Mouse (Mus musculus): ENCODE results near the gene Smarcc1. TPM values are rescaled to one million over a fixed set of nuclear protein-coding genes. Genes with fewer than 3 reads are reported as not detected.

Smarcc1 gene
- polyA plus RNA-seq, 1 experiment from 2014 or later = 80.0 TPM

DNA sequence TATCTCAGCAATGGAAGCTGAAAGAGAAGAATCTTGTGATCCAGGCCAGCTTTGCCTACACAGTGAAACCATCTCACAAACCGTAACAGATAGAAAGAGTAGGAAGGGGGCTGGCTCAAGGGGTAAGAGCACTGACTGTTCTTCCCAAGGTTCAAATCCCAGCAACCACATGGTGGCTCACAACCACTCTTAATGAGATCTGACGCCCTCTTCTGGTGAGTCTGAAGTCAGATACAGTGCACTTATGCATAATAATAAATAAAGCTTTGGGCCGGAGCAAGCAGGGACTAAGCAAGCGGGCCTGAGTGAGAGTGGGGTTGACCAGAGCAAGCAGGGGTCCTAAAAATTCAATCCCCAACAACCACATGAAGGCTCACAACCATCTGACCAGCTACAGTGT, 24.2 kb upstream of the Smarcc1 start:
- no peak overlapping the region for H3K4me3 ChIP-seq (ENCODE audit: low read depth, low read length)
- no peak for ATAC-seq
- no peaks in the 10 kb centered on the region for H3K4me1 ChIP-seq (ENCODE audit: control insufficient read depth, insufficient read depth, low read length)
- WGBS = 85% methylated on average over 4 of the region's 4 CpGs
- no peak overlapping the region for H3K27ac ChIP-seq (ENCODE audit: low read length)
- H3K27me3 ChIP-seq (ENCODE audit: control insufficient read depth, insufficient read depth, low read depth, low read length) = no peaks in the 10 kb centered on the region
- H3K4me2 ChIP-seq (ENCODE audit: low read length) = no peak overlapping the region
- peaks cover 75% of the 10 kb centered on the region for H3K36me3 ChIP-seq (ENCODE audit: control insufficient read depth, insufficient read depth, low read length)
- H3K9me3 ChIP-seq (replicated peaks; ENCODE audit: control insufficient read depth, low read length, poor library complexity, severe bottlenecking) = no peaks in the 10 kb centered on the region
- H3K9ac ChIP-seq (ENCODE audit: low read depth, low read length) = no peak overlapping the region

DNA sequence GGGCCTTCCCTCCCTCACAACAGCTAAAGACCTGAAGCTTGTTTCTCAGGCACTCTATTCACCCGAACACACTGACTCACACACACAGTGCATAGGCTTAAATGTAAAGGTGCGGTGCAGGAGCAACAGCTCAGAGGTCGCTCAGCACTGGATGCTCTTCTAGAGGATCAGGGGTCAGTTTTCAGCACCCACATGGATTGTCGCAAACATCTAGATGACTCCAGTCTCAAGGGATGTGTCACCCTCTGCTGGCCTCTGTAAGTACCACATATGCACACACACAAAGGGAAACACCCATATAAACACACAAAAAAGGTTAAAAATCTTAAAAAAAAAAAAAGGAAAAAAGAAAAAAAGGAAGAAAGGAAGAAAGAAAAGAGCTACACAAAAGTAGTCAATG, 22.7 kb upstream of the Smarcc1 start:
- Histone ChIP-seq H3K4me2 (ENCODE audit: low read length) (no peak overlapping the region), H3K4me1 (ENCODE audit: control insufficient read depth, insufficient read depth, low read length) (no peaks in the 10 kb centered on the region), H3K36me3 (ENCODE audit: control insufficient read depth, insufficient read depth, low read length) (peaks cover 67% of the 10 kb centered on the region), H3K4me3 (ENCODE audit: low read depth, low read length) (no peak overlapping the region), H3K27ac (ENCODE audit: low read length) (no peak overlapping the region), H3K9ac (ENCODE audit: low read depth, low read length) (no peak overlapping the region), H3K27me3 (ENCODE audit: control insufficient read depth, insufficient read depth, low read depth, low read length) (no peaks in the 10 kb centered on the region), H3K9me3 (replicated peaks; ENCODE audit: control insufficient read depth, low read length, poor library complexity, severe bottlenecking) (no peaks in the 10 kb centered on the region)
- ATAC-seq = no peak
- 96% methylated on average over 4 of the region's 4 CpGs for WGBS

DNA sequence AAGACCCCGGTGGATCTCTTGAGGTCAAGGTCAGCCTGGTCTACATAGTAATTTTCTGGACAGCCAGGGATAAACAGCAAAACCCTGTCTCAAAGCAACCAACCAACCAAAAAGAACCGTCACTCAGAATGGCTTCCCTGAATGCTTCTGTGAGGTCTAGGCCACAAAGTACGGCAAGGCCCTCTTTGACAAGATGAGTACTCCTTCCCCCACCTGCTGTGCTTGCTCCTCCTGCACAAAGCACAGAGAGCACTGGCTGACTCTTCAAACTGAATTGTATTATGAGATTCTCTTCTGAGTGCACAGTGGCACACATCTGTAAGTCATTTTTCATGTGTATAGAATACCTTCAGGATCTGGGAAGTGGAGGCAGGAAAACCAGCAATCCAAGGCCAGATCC, 19.7 kb upstream of the Smarcc1 start:
- Histone ChIP-seq H3K27ac (ENCODE audit: low read length) (no peak overlapping the region), H3K4me3 (ENCODE audit: low read depth, low read length) (no peak overlapping the region), H3K9me3 (replicated peaks; ENCODE audit: control insufficient read depth, low read length, poor library complexity, severe bottlenecking) (no peaks in the 10 kb centered on the region), H3K9ac (ENCODE audit: low read depth, low read length) (no peak overlapping the region), H3K4me2 (ENCODE audit: low read length) (no peak overlapping the region), H3K4me1 (ENCODE audit: control insufficient read depth, insufficient read depth, low read length) (peaks cover 9% of the 10 kb centered on the region), H3K27me3 (ENCODE audit: control insufficient read depth, insufficient read depth, low read depth, low read length) (no peaks in the 10 kb centered on the region), H3K36me3 (ENCODE audit: control insufficient read depth, insufficient read depth, low read length) (peaks cover 45% of the 10 kb centered on the region)
- 80% methylated on average over 3 of the region's 3 CpGs for WGBS
- ATAC-seq = no peak

DNA sequence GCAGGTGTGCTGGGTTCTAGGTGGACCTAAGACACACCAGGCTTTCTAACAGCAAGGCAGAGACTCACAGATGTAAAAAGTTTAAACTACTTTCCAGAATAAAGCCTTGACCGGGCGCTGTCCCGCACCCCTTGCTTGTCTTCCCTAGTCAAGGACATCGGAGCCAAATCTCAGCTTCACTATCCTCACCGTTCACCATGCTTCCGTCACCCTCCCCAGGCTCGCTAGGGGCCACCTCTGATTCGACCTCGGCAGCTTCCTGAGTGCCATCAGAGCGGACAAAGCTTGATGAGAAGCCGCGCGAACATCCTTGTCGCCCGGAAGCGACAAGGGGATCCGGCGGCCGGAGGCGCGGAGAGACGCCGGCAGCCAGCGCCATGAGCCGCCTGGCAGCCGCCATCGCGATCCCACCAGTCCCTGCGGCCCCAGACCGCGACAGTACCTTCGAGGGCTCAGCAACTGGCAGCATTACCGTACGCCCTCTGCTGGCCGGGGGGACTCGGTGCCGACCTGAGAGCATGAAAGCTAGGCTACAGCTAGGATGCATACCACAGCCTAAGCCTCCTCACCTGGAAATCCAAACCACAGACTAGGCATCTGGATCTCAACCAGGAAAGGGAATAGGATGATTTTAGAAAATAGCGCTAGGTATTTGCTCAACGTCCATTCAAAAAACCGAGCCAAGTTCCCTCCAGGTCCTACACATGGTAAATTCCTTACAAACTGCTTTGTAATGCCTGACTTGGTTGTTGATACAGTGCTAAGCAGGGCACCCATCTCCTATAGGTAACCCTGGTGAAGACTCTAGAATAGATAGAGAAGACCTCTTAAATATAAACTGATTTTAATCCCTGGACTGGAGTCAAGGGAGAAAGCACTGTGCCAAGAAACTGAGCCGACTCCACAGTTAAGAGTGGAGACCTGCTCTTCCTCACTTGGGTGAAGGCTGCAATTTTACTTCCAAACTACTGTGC, 16.6 kb upstream of the Smarcc1 start:
- H3K36me3 ChIP-seq (ENCODE audit: control insufficient read depth, insufficient read depth, low read length) = peaks cover 38% of the 10 kb centered on the region
- H3K4me3 ChIP-seq (ENCODE audit: low read depth, low read length) = peak overlapping the region; percentile 55
- H3K27ac ChIP-seq (ENCODE audit: low read length) = no peak overlapping the region
- no peaks in the 10 kb centered on the region for H3K27me3 ChIP-seq (ENCODE audit: control insufficient read depth, insufficient read depth, low read depth, low read length)
- WGBS = 3% methylated on average over 41 of the region's 41 CpGs
- ATAC-seq = peak; percentile 97
- H3K4me1 ChIP-seq (ENCODE audit: control insufficient read depth, insufficient read depth, low read length) = peaks cover 9% of the 10 kb centered on the region
- H3K9me3 ChIP-seq (replicated peaks; ENCODE audit: control insufficient read depth, low read length, poor library complexity, severe bottlenecking) = no peaks in the 10 kb centered on the region
- H3K9ac ChIP-seq (ENCODE audit: low read depth, low read length) = peak overlapping the region; percentile 74
- peak overlapping the region; percentile 79 for H3K4me2 ChIP-seq (ENCODE audit: low read length)

DNA sequence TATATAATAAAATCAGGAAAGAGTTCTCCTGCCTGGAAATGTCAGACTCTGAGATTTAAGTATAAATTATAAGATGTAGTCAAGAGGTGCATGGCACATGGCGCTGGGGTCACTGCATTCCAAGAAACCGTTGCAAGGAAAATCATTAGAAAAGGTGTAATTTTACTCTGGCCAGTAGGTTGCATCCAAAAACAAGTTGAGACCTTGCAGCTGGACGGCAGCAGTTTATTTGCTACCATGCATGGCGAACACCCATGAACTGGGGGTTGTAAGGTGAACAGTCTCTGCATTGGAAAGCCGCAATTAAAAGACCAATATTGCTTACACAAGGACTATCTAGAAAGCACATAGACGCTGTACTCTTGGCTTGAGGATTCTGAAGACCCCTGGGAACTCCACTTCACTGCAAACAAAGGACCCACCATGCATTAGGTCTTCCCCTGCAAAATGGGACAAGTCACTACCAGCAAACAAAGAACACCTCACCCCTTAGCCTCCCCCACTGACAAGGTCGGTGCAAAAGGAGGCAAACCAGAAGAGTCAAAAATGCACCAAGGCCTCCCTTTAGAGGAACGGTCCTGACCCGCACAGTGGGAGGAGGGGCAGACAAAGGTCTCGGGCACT, 1.0 kb upstream of the Smarcc1 start:
- peak; percentile 76 for ATAC-seq
- H3K9ac ChIP-seq (ENCODE audit: low read depth, low read length) = peak overlapping the region; percentile 91

DNA sequence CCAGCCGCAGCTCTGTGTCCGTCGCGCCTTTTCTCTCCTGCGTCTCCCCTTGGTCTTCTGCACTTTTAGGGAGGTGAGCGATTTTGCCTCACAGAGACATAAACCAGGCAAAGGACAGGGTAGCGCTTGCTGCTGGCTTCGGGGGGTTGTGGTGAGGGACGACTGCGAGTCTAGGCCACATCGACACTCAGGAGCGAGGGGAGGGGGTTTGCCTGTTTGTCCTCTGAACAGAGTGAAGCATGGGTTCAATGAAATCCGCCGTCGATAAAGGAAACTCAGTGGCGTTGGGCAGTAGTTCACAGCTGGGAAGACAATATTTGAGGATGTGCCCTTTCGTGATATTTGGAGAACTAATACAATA, 251 bp downstream of the Smarcc1 start, which contains the start of gene Dhx30:
Dhx30 (minus strand) TSS at position 52 of the 361 bp plus-strand sequence.
- H3K36me3 ChIP-seq (ENCODE audit: control insufficient read depth, insufficient read depth, low read length) = peaks cover 9% of the 10 kb centered on the region
- peak within 1 kb of the TSS; percentile 99 for H3K4me3 ChIP-seq (ENCODE audit: low read depth, low read length)
- under 1% methylated on average over 17 of the region's 17 CpGs for WGBS
- H3K4me1 ChIP-seq (ENCODE audit: control insufficient read depth, insufficient read depth, low read length) = peaks cover 26% of the 10 kb centered on the region
- peak within 1 kb of the TSS; percentile 95 for H3K27ac ChIP-seq (ENCODE audit: low read length)
- H3K4me2 ChIP-seq (ENCODE audit: low read length) = peak within 1 kb of the TSS; percentile 85
- H3K9ac ChIP-seq (ENCODE audit: low read depth, low read length) = peak within 1 kb of the TSS; percentile 91
- no peaks in the 10 kb centered on the region for H3K9me3 ChIP-seq (replicated peaks; ENCODE audit: control insufficient read depth, low read length, poor library complexity, severe bottlenecking)
- no peaks in the 10 kb centered on the region for H3K27me3 ChIP-seq (ENCODE audit: control insufficient read depth, insufficient read depth, low read depth, low read length)
- peak; percentile 43 for ATAC-seq

More for the DNA sequence above, 1.0 kb upstream of the Smarcc1 start:
- Histone ChIP-seq H3K36me3 (ENCODE audit: control insufficient read depth, insufficient read depth, low read length) (peaks cover 20% of the 10 kb centered on the region), H3K27ac (ENCODE audit: low read length) (peak overlapping the region; percentile 95), H3K27me3 (ENCODE audit: control insufficient read depth, insufficient read depth, low read depth, low read length) (no peaks in the 10 kb centered on the region), H3K4me3 (ENCODE audit: low read depth, low read length) (peak overlapping the region; percentile 99), H3K9me3 (replicated peaks; ENCODE audit: control insufficient read depth, low read length, poor library complexity, severe bottlenecking) (no peaks in the 10 kb centered on the region), H3K4me1 (ENCODE audit: control insufficient read depth, insufficient read depth, low read length) (peaks cover 26% of the 10 kb centered on the region), H3K4me2 (ENCODE audit: low read length) (peak overlapping the region; percentile 85)
- 6% methylated on average over 10 of the region's 10 CpGs for WGBS

DNA sequence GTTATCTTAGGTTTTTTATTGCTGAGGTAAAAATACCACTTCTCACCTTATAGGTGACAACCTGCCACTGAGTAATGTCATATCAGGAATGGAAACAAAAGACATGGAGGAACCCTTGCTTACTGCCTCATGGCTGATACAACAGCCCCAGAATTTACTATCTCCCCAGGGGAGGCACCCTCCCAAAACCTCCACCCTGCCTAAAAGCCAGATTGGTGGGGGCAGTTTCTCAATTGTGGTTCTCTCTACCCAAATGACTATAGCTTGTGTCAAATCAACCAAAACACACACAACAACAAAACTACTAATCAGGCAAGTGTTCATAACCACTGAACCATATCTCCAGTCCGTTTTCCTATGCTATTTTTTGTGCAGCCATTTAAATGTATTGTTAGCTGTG, 741 bp downstream of the Smarcc1 start:
- H3K9me3 ChIP-seq (replicated peaks; ENCODE audit: control insufficient read depth, low read length, poor library complexity, severe bottlenecking) = no peaks in the 10 kb centered on the region
- no peaks in the 10 kb centered on the region for H3K27me3 ChIP-seq (ENCODE audit: control insufficient read depth, insufficient read depth, low read depth, low read length)
- peak overlapping the region; percentile 95 for H3K27ac ChIP-seq (ENCODE audit: low read length)
- peak overlapping the region; percentile 91 for H3K9ac ChIP-seq (ENCODE audit: low read depth, low read length)
- ATAC-seq = no peak
- H3K4me1 ChIP-seq (ENCODE audit: control insufficient read depth, insufficient read depth, low read length) = peaks cover 26% of the 10 kb centered on the region
- H3K4me2 ChIP-seq (ENCODE audit: low read length) = peak overlapping the region; percentile 82
- peak overlapping the region; percentile 99 for H3K4me3 ChIP-seq (ENCODE audit: low read depth, low read length)
- WGBS = 36% methylated on average over 1 of the region's 1 CpGs
- H3K36me3 ChIP-seq (ENCODE audit: control insufficient read depth, insufficient read depth, low read length) = peaks cover 4% of the 10 kb centered on the region

DNA sequence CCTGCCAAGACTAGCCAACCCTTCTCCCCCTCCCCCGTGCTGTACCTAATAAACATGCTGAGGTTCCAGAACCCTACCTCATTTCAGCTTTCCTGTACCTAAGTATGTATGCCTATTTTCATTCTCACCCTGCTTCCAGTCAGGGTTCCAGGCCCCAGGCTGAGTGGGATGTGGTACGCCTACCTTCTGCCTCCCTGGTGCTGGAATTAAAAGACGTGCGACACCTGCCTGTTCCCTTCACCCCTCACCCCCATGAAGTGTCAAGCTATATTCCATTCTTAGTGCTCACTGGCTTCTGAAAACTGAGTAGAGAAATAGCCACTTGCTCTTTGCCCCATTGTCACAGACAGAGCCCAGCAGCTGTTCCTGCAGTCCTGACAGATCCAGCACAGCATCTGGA, 3.9 kb downstream of the Smarcc1 start:
- 83% methylated on average over 4 of the region's 4 CpGs for WGBS
- Histone ChIP-seq H3K4me3 (ENCODE audit: low read depth, low read length) (no peak overlapping the region), H3K9ac (ENCODE audit: low read depth, low read length) (no peak overlapping the region), H3K9me3 (replicated peaks; ENCODE audit: control insufficient read depth, low read length, poor library complexity, severe bottlenecking) (no peaks in the 10 kb centered on the region), H3K4me1 (ENCODE audit: control insufficient read depth, insufficient read depth, low read length) (peaks cover 15% of the 10 kb centered on the region), H3K27ac (ENCODE audit: low read length) (no peak overlapping the region), H3K4me2 (ENCODE audit: low read length) (no peak overlapping the region), H3K36me3 (ENCODE audit: control insufficient read depth, insufficient read depth, low read length) (no peaks in the 10 kb centered on the region), H3K27me3 (ENCODE audit: control insufficient read depth, insufficient read depth, low read depth, low read length) (no peaks in the 10 kb centered on the region)
- no peak for ATAC-seq

DNA sequence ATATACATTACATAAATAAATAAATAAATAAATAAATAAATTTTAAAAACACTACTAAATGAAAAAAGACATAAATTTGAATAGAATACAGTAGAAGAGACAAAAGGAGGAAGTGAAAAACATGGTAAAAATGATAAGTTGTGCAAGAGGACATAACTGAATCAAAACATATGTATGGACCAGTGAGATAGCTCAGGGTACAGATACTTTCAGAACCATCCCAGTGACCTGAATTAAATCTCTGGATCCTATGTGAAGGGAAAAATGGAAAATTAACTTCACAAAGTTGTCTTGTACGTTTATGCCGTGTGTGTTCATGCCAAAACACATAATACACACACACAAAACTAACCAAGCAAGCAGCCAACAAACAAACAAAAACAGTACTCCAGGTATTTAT, 5.8 kb downstream of the Smarcc1 start:
- H3K27me3 ChIP-seq (ENCODE audit: control insufficient read depth, insufficient read depth, low read depth, low read length) = no peaks in the 10 kb centered on the region
- H3K4me1 ChIP-seq (ENCODE audit: control insufficient read depth, insufficient read depth, low read length) = peaks cover 10% of the 10 kb centered on the region
- no peak overlapping the region for H3K9ac ChIP-seq (ENCODE audit: low read depth, low read length)
- H3K36me3 ChIP-seq (ENCODE audit: control insufficient read depth, insufficient read depth, low read length) = no peaks in the 10 kb centered on the region
- H3K9me3 ChIP-seq (replicated peaks; ENCODE audit: control insufficient read depth, low read length, poor library complexity, severe bottlenecking) = no peaks in the 10 kb centered on the region
- H3K27ac ChIP-seq (ENCODE audit: low read length) = no peak overlapping the region
- ATAC-seq = no peak
- H3K4me3 ChIP-seq (ENCODE audit: low read depth, low read length) = no peak overlapping the region
- H3K4me2 ChIP-seq (ENCODE audit: low read length) = no peak overlapping the region
- 87% methylated on average over 2 of the region's 2 CpGs for whole genome bisulfite sequencing
